Mouse (Mus musculus) embryonic facial prominence, embryonic 12.5 days (tissue): ENCODE results near the gene Adprhl1. TPM values are rescaled to one million over a fixed set of nuclear protein-coding genes. Genes with fewer than 3 reads are reported as not detected.
A peak's percentile ranks its signal among the peaks of the same experiment; 100 is the strongest.

Experiments
- ATAC-seq: fragments of 200-750 bp; cut with Nextera tagmentation; 2 replicates; pipeline ENCODE4 v1.8.0; 2017; ENCODE audit not compliant: insufficient number of reproducible peaks, insufficient read depth, low FRiP score, low TSS enrichment
- H3K27ac ChIP-seq: fragments of 300-500 bp; sonication (generic); 2 replicates; pipeline ENCODE4 v1.5.1; 2016; ENCODE audit warnings: mild to moderate bottlenecking
- H3K27me3 ChIP-seq: fragments of 300-500 bp; sonication (generic); 2 replicates; pipeline ENCODE4 v1.6.1; 2016; ENCODE audit warnings: mild to moderate bottlenecking, moderate library complexity
- H3K36me3 ChIP-seq: fragments of 300-500 bp; sonication (generic); 2 replicates; pipeline ENCODE4 v1.6.1; 2016; ENCODE audit warnings: mild to moderate bottlenecking
- H3K4me1 ChIP-seq: fragments of 300-500 bp; sonication (generic); 2 replicates; pipeline ENCODE4 v1.6.1; 2016
- H3K4me2 ChIP-seq: fragments of 300-500 bp; sonication (generic); replicated peaks from 2 replicates; pipeline ENCODE4 v1.6.1; 2016; ENCODE audit warnings: mild to moderate bottlenecking, moderate library complexity
- H3K4me3 ChIP-seq: fragments of 300-500 bp; sonication (generic); 2 replicates; pipeline ENCODE4 v1.5.1; 2016; ENCODE audit warnings: mild to moderate bottlenecking
- H3K9ac ChIP-seq: fragments of 300-500 bp; sonication (generic); 2 replicates; pipeline ENCODE4 v1.6.1; 2016; ENCODE audit warnings: mild to moderate bottlenecking, moderate library complexity
- H3K9me3 ChIP-seq: fragments of 300-500 bp; sonication (generic); 2 replicates; pipeline ENCODE4 v1.6.1; 2016; ENCODE audit warnings: mild to moderate bottlenecking, moderate library complexity
- WGBS: fragments of 180-500 bp; shearing (Covaris S2); methylation state at CpG from one replicate; pipeline ENCODE4 v1.1.7; 2016; 5-methylcytosine and 5-hydroxymethylcytosine counted together
- polyA plus RNA-seq: library from polyadenylated mRNA; unstranded; fragments of >200 nt; fragmentation: Nextera tagmentation; extraction: Ambion mirVana; gene quantifications from 2 replicates; pipeline ENCODE4 v1.2.1, GENCODE M21; 2016

The Adprhl1 gene
- polyA plus RNA-seq, 1 experiment from 2014 or later = 0.49 TPM

DNA sequence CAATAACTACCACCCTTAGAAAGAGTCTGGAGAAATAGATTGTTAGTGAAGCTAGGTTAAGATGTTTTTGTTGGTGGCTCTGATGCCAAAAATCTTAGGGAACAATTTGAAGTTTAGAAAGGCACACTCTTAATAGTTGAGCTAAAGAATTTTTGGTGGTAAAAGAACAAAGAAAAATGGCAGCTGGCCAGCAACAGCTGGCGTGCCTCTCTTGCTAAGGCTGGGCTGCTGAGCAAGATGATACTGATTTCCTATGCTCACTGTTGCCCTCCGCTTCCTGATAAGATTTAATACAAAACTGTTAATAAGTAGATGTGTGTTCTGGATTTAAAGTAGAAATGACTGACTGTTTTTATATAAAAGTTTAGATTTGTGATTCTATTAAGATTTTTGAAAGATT is 13.6 kb upstream of the Adprhl1 start:
- peaks cover 41% of the 10 kb centered on the region for H3K36me3 ChIP-seq
- ATAC-seq = no peak
- no peaks in the 10 kb centered on the region for H3K4me1 ChIP-seq
- H3K4me3 ChIP-seq = no peak overlapping the region
- no peak overlapping the region for H3K27ac ChIP-seq
- no peak overlapping the region for H3K4me2 ChIP-seq
- H3K27me3 ChIP-seq = no peaks in the 10 kb centered on the region
- no peak overlapping the region for H3K9ac ChIP-seq
- H3K9me3 ChIP-seq = no peaks in the 10 kb centered on the region
- 75% methylated on average over 2 of the region's 2 CpGs for WGBS

DNA sequence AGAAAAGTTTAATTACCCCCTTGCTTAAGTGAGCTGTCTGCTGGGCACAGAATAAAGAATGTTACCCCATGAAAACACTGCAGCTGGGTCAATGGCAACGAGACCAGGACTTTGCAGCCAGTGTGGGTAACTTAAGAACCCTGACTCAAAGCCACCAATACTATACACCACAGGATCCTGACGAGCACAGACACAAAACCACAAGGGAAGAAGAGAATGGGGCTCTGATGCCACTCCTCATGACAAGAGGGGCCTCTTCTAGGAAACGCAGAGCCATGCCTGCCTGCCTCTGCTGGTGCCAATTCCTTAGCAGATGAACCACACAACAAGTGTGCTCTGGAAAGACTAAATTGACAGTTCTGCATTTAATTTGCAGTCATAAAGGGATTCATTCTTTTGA is 9.4 kb upstream of the Adprhl1 start:
- H3K4me1 ChIP-seq = no peaks in the 10 kb centered on the region
- H3K27me3 ChIP-seq = no peaks in the 10 kb centered on the region
- H3K4me3 ChIP-seq = no peak overlapping the region
- no peak for ATAC-seq
- WGBS = 60% methylated on average over 3 of the region's 3 CpGs
- H3K9me3 ChIP-seq = no peaks in the 10 kb centered on the region
- H3K4me2 ChIP-seq = no peak overlapping the region
- H3K9ac ChIP-seq = no peak overlapping the region
- peaks cover 20% of the 10 kb centered on the region for H3K36me3 ChIP-seq
- H3K27ac ChIP-seq = no peak overlapping the region

GRCm38 (mm10) chr8:13253413-13253812 is 549 bp downstream of the Adprhl1 start:
- ATAC-seq = 0 out of 2 replicates have a peak, but pooled peaks have one; percentile 35
- Histone ChIP-seq H3K9me3 (no peaks in the 10 kb centered on the region), H3K36me3 (peaks cover 24% of the 10 kb centered on the region), H3K4me1 (peaks cover 3% of the 10 kb centered on the region; the same call in 1 of the 2 replicates), H3K4me3 (no peak overlapping the region), H3K27me3 (no peaks in the 10 kb centered on the region), H3K27ac (no peak overlapping the region), H3K4me2 (no peak overlapping the region), H3K9ac (no peak overlapping the region)
- 57% methylated on average over 5 of the region's 5 CpGs for WGBS

DNA sequence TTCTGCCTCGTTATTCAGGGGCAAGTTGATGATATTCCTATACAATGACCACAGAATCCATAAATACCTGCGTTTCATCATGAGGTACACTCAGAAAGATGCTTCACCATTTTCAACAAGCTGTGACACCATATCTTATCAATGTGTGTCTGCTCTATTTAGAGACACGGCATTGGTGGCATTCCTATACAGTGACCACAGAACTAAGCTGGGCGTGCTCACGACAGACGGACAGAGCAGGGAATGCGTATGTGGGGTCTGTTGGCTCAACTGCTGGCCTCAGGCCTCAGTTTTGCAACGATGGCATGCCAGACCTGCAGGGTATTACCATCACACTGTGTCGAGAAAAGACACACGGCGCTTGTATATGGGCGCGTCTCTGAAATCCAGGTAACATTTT is 1.1 kb downstream of the Adprhl1 start:
- WGBS = 90% methylated on average over 13 of the region's 13 CpGs

GRCm38 (mm10) chr8:13244343-13244880 is 9.6 kb downstream of the Adprhl1 start:
- no peaks in the 10 kb centered on the region for H3K4me1 ChIP-seq
- H3K9ac ChIP-seq = no peak overlapping the region

More for the DNA sequence above, 1.1 kb downstream of the Adprhl1 start:
- no peak overlapping the region for H3K4me3 ChIP-seq
- no peak for ATAC-seq
- no peaks in the 10 kb centered on the region for H3K9me3 ChIP-seq
- no peak overlapping the region for H3K4me2 ChIP-seq
- peaks cover 3% of the 10 kb centered on the region; the same call in 1 of the 2 replicates for H3K4me1 ChIP-seq
- no peak overlapping the region for H3K27ac ChIP-seq
- peaks cover 18% of the 10 kb centered on the region for H3K36me3 ChIP-seq
- no peak overlapping the region for H3K9ac ChIP-seq
- no peaks in the 10 kb centered on the region for H3K27me3 ChIP-seq

DNA sequence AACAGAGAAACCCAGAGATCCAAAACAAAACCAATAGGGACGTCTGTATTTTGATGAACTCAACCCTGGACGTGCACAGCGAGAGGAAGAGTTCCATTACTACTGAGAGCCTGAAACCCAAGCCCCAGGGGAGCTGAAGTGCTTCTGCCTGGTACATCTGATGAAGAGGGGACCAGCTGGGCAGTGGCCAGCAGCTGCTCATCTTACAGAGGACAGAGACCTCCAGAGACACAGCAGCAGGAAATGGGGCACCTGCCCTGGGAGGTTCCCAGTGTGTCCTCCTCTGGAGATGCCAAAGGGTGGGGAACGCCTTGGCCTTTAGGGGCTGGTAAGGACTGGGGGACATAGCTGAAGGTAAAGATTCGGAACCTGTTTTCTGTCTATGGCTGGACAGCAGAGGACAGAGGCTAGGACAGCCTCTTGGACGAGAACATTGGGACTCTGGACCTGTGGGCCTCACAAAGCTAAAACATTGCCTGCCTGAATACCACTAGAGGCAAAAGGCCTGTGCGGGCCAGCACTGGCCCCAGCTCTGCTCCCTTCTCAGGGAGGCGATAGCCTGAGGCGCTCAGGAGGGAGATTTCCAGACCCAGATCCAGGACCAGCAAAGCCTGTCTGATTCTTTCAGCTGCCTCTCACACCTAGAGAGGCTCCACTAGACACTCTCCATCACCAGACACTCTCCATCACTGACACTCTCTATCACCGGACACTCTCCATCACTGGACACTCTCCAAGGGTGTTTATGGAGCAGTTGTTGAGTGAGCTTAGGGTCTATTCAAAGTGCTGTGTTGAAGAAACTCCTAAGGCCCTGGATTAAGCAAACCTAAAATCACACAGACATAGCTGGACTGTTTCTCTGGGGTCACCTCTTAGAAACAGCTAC is 10.7 kb downstream of the Adprhl1 start:
- Histone ChIP-seq H3K9ac (no peak overlapping the region), H3K4me1 (no peaks in the 10 kb centered on the region), H3K27me3 (no peaks in the 10 kb centered on the region), H3K27ac (no peak overlapping the region), H3K9me3 (no peaks in the 10 kb centered on the region), H3K4me3 (no peak overlapping the region), H3K36me3 (no peaks in the 10 kb centered on the region), H3K4me2 (no peak overlapping the region)
- ATAC-seq = no peak
- WGBS = 71% methylated on average over 10 of the region's 10 CpGs

More at GRCm38 (mm10) chr8:13244343-13244880, 9.6 kb downstream of the Adprhl1 start:
- H3K36me3 ChIP-seq = no peaks in the 10 kb centered on the region
- H3K27me3 ChIP-seq = no peaks in the 10 kb centered on the region
- H3K4me2 ChIP-seq = no peak overlapping the region
- 86% methylated on average over 11 of the region's 11 CpGs for WGBS
- H3K27ac ChIP-seq = no peak overlapping the region
- ATAC-seq = no peak
- no peaks in the 10 kb centered on the region for H3K9me3 ChIP-seq
- no peak overlapping the region for H3K4me3 ChIP-seq

GRCm38 (mm10) chr8:13240691-13241090 is 13.3 kb downstream of the Adprhl1 start:
- Histone ChIP-seq H3K27me3 (peaks cover 4% of the 10 kb centered on the region; the same call in 1 of the 2 replicates), H3K9me3 (no peaks in the 10 kb centered on the region), H3K9ac (no peak overlapping the region), H3K36me3 (no peaks in the 10 kb centered on the region), H3K4me2 (no peak overlapping the region), H3K4me3 (no peak overlapping the region), H3K4me1 (no peaks in the 10 kb centered on the region), H3K27ac (no peak overlapping the region)
- WGBS = 78% methylated on average over 7 of the region's 7 CpGs
- ATAC-seq = no peak

GRCm38 (mm10) chr8:13240055-13240454 is 13.9 kb downstream of the Adprhl1 start:
- no peak overlapping the region for H3K9ac ChIP-seq
- no peaks in the 10 kb centered on the region for H3K9me3 ChIP-seq
- no peak overlapping the region for H3K4me2 ChIP-seq
- no peak for ATAC-seq
- H3K4me3 ChIP-seq = no peak overlapping the region
- peaks cover 4% of the 10 kb centered on the region; the same call in 1 of the 2 replicates for H3K27me3 ChIP-seq
- H3K36me3 ChIP-seq = no peaks in the 10 kb centered on the region
- no peaks in the 10 kb centered on the region for H3K4me1 ChIP-seq
- no peak overlapping the region for H3K27ac ChIP-seq
- WGBS = 96% methylated on average over 9 of the region's 9 CpGs

- Histone ChIP-seq H3K27ac (no peak overlapping the region), H3K9ac (no peak overlapping the region), H3K36me3 (no peaks in the 10 kb centered on the region), H3K27me3 (peaks cover 7% of the 10 kb centered on the region; the same call in 1 of the 2 replicates), H3K9me3 (no peaks in the 10 kb centered on the region), H3K4me2 (no peak overlapping the region), H3K4me1 (no peaks in the 10 kb centered on the region), H3K4me3 (no peak overlapping the region)
- 85% methylated on average over 13 of the region's 13 CpGs for WGBS
- ATAC-seq = no peak
Observed at GRCm38 (mm10) chr8:13234803-13235202, 19.2 kb downstream of the Adprhl1 start.

- no peak for ATAC-seq
- Histone ChIP-seq H3K4me2 (no peak overlapping the region), H3K27me3 (peaks cover 7% of the 10 kb centered on the region; the same call in 1 of the 2 replicates), H3K4me1 (no peaks in the 10 kb centered on the region), H3K9ac (no peak overlapping the region), H3K4me3 (no peak overlapping the region), H3K36me3 (no peaks in the 10 kb centered on the region), H3K9me3 (no peaks in the 10 kb centered on the region), H3K27ac (no peak overlapping the region)
- 90% methylated on average over 4 of the region's 4 CpGs for WGBS
Observed at GRCm38 (mm10) chr8:13230471-13230870, 23.5 kb downstream of the Adprhl1 start.

- H3K9me3 ChIP-seq = no peaks in the 10 kb centered on the region
- H3K4me2 ChIP-seq = no peak overlapping the region
- H3K27me3 ChIP-seq = peaks cover 6% of the 10 kb centered on the region; the same call in 1 of the 2 replicates
- 83% methylated on average over 12 of the region's 12 CpGs for WGBS
- no peak overlapping the region for H3K9ac ChIP-seq
- no peak for ATAC-seq
- H3K4me3 ChIP-seq = no peak overlapping the region
- H3K4me1 ChIP-seq = no peaks in the 10 kb centered on the region
- H3K27ac ChIP-seq = no peak overlapping the region
- H3K36me3 ChIP-seq = no peaks in the 10 kb centered on the region
Observed at GRCm38 (mm10) chr8:13229802-13230201, 24.2 kb downstream of the Adprhl1 start.
